8 mouse cellular contexts compared by ENCODE assay signal in the genomic region with DNA sequence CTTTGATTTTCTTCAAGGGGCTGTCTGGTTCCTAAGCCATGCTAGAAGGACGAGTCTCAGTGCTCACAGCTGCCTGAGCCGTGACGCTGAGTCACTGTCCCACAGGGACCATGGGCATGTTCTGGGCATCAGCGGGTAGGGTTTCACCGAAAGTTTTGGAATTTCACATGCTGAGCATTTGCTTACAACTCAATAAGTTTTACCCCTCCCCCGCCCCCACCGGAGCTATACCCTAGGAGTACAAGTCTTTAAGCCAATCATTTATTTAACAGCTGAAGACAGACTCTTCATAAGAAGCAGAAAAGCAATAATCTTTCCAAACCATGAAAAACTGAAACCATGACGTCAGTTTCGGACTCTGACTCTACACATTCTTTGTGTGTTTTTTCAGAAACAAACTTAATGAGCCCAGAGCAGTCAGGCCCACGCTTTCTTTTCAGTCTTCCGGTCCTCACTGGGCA. TPM values are rescaled to one million over a fixed set of nuclear protein-coding genes. Genes with fewer than 3 reads are reported as not detected.
DNase-seq lines count a peak whose midpoint lies in the region; ATAC-seq and TF ChIP-seq lines count a peak whose summit lies in the region.

No protein-coding gene starts in this region.

- 0 out of 2 replicates have a peak, but pooled peaks cover 15% of the 10 kb centered on the region for H3K36me3 ChIP-seq in liver, embryonic 13.5 days
- peaks cover 4% of the 10 kb centered on the region for H3K36me3 ChIP-seq in myocyte (ENCODE audit: control insufficient read depth, insufficient read depth)

- H3K9me3 ChIP-seq in liver, embryonic 13.5 days (replicated peaks): no peaks in the 10 kb centered on the region

- H3K27ac ChIP-seq in liver, embryonic 13.5 days: peak overlapping the region; percentile 41; the same call in 1 of the 2 replicates

- intact Hi-C loops in gastrocnemius, postnatal 14 days (cut with DNase I; ENCODE audit: low total_unique reads): loop anchor here (5.0 kb wide), 1 partner anchor 92 kb away; no protein-coding TSS in a partner anchor

- TF ChIP-seq POLR2A in myocyte (IDR thresholded peaks at IDR 0.05; ENCODE audit: insufficient read length, low read depth): peak; percentile 45

- peaks cover 34% of the 10 kb centered on the region for H3K79me2 ChIP-seq in myocyte (ENCODE audit: control insufficient read depth, insufficient read depth)

- H3K4me1 ChIP-seq in liver, embryonic 13.5 days (replicated peaks): peaks cover 32% of the 10 kb centered on the region

- WGBS in liver, embryonic 13.5 days (ENCODE audit: insufficient replicate concordance): 82% methylated on average over 11 of the region's 11 CpGs

- H3K4me3 ChIP-seq in liver, embryonic 13.5 days (replicated peaks): no peak overlapping the region
- H3K4me3 ChIP-seq in myocyte: peak overlapping the region; percentile 80

- H3K4me2 ChIP-seq in liver, embryonic 13.5 days: 0 out of 2 replicates have a peak overlapping the region, but pooled peaks have one; percentile 95
- peak overlapping the region; percentile 94 for H3K4me2 ChIP-seq in myocyte (ENCODE audit: low read depth)

- no peak overlapping the region for H3K9ac ChIP-seq in liver, embryonic 13.5 days

- no peak for ATAC-seq in liver, embryonic 13.5 days (ENCODE audit: low read depth)
- no peak for ATAC-seq in erythroblast, adult 5-6 weeks (replicated peaks; ENCODE audit: low FRiP score, poor library complexity, severe bottlenecking)

- H3ac ChIP-seq in myocyte (ENCODE audit: control insufficient read depth, insufficient read length): peak overlapping the region; percentile 30

- H3K27me3 ChIP-seq in liver, embryonic 13.5 days: no peaks in the 10 kb centered on the region
- no peaks in the 10 kb centered on the region for H3K27me3 ChIP-seq in myocyte (ENCODE audit: control insufficient read depth, insufficient read depth, insufficient read length)

- DNase-seq in gastrocnemius, postnatal 25 days: peak; percentile 15
- DNase-seq in gastrocnemius, postnatal 14 days: no peak
- no peak for DNase-seq in liver, embryonic 13.5 days
- DNase-seq in liver (no peak), adipocyte (ENCODE audit: low spot score) (peak; percentile 75)
- no peak for DNase-seq in yolk sac, embryonic 10.5 days (ENCODE audit: low spot score)

TF ChIP-seq in myocyte, 11 proteins besides CTCF, POLR2A, EP300 and RAD21:
- TF ChIP-seq TCF3 (IDR thresholded peaks at IDR 0.05; ENCODE audit: insufficient read length, low read depth) (peak; percentile 47), CEBPB (IDR thresholded peaks at IDR 0.05; ENCODE audit: insufficient read depth, poor library complexity, severe bottlenecking) (peak; percentile 42; the same call in 1 of the 2 replicates), MYOD1 (IDR thresholded peaks at IDR 0.05; ENCODE audit: control insufficient read depth in 1 of 3, insufficient read length in 2 of 3, low read depth in 2 of 3) (peak in 2 of 3 experiments; percentile 91 to 92), REST (IDR thresholded peaks at IDR 0.05; ENCODE audit: insufficient read depth, insufficient read length) (no peak), SRF (IDR thresholded peaks at IDR 0.05; ENCODE audit: control insufficient read depth, insufficient read length, low read depth) (no peak), USF1 (IDR thresholded peaks at IDR 0.05; ENCODE audit: low read depth) (no peak), TCF12 (IDR thresholded peaks at IDR 0.05; ENCODE audit: insufficient read depth, poor library complexity, severe bottlenecking) (peak; percentile 20), MAX (IDR thresholded peaks at IDR 0.05; ENCODE audit: low read depth) (no peak), POLR2AphosphoS2 (IDR thresholded peaks at IDR 0.05; ENCODE audit: insufficient read length, low read depth) (peak; percentile 71), E2F4 (IDR thresholded peaks at IDR 0.05; ENCODE audit: insufficient read depth) (no peak), MYOG (IDR thresholded peaks at IDR 0.05; ENCODE audit: control insufficient read depth in 1 of 3, insufficient read depth in 1 of 3, insufficient read length in 2 of 3, low read depth in 2 of 3) (peak; percentile 42 to 91 (median 89))
TF ChIP-seq in myocyte: peak in this region for 6.

RNA-seq across cellular contexts. Expression of a gene that starts 1.5 kb away (rescaled TPM):
- 1 to 10 TPM; 7.8 to 9.3 TPM for total RNA-seq in gastrocnemius, postnatal 25 days (2021)
- 10 to 100 TPM in 1 of 2 experiments, 1 to 10 TPM in 1; 7.1 to 12.6 TPM for total RNA-seq in gastrocnemius, postnatal 14 days (2021)
- polyA plus RNA-seq in liver, embryonic 13.5 days (2015; fragmentation: Nextera tagmentation; extraction: Ambion mirVana): 7.8 and 8.2 TPM in 2 replicates
- polyA plus RNA-seq in myocyte (2012; fragmentation: generic; extraction: Trizol): 26.5 TPM
- 1.9 TPM in 1 of 2 replicates, not detected in the other for total RNA-seq in erythroblast, adult 5-6 weeks (2015; ENCODE audit: low replicate concordance)
- total RNA-seq in erythroblast, adult 5-6 weeks (2017; ENCODE audit: low replicate concordance): 2.0 and 4.7 TPM in 2 replicates

Comparison
In these comparisons a context has a peak if more than half of its experiments do, and no peak if none do; other contexts are left out.
1. DNase-seq: peak in gastrocnemius, postnatal 25 days (single experiment) and adipocyte (single experiment); none in gastrocnemius, postnatal 14 days (single experiment), liver, embryonic 13.5 days (single experiment), liver (single experiment) and yolk sac, embryonic 10.5 days (single experiment).